Mouse (Mus musculus) urinary bladder, adult 2 months (tissue): ENCODE data around the gene Epb41l2. TPM values are rescaled to one million over a fixed set of nuclear protein-coding genes. Genes with fewer than 3 reads are reported as not detected.

ENCODE experiments used
- DNase-seq: peaks from one replicate; pipeline ENCODE4 v3.0.0; 2022; ENCODE audit warnings: low spot score
- polyA plus RNA-seq: library from polyadenylated mRNA; depleted of rRNA; stranded (reverse); fragments of >200 nt; gene quantifications from 2 replicates; pipeline ENCODE4 v1.2.3, GENCODE M21; 2012

The Epb41l2 gene
- polyA plus RNA-seq, 1 experiment: 77.6 TPM

GRCm38 (mm10) chr10:25499323-25500071, 139.9 kb downstream of the Epb41l2 start:
- no peak for DNase-seq

- DNase-seq: no peak
Measured at GRCm38 (mm10) chr10:25503250-25503649, 143.7 kb downstream of the Epb41l2 start.

GRCm38 (mm10) chr10:25513821-25514220, 154.2 kb downstream of the Epb41l2 start:
- DNase-seq: no peak

GRCm38 (mm10) chr10:25519954-25520353, 160.4 kb downstream of the Epb41l2 start:
- no peak for DNase-seq

GRCm38 (mm10) chr10:25520428-25520827, 160.8 kb downstream of the Epb41l2 start:
- DNase-seq: no peak

- no peak for DNase-seq
Measured at GRCm38 (mm10) chr10:25523727-25524126, 164.1 kb downstream of the Epb41l2 start.

GRCm38 (mm10) chr10:25526156-25526555, 166.6 kb downstream of the Epb41l2 start:
- no peak for DNase-seq

- no peak for DNase-seq
Measured at GRCm38 (mm10) chr10:25526622-25527021, 167.0 kb downstream of the Epb41l2 start.

GRCm38 (mm10) chr10:25527126-25527525, 167.5 kb downstream of the Epb41l2 start:
- DNase-seq: no peak

- no peak for DNase-seq
Measured at GRCm38 (mm10) chr10:25531335-25531734, 171.7 kb downstream of the Epb41l2 start.

GRCm38 (mm10) chr10:25533105-25533504, 173.5 kb downstream of the Epb41l2 start:
- DNase-seq: no peak

GRCm38 (mm10) chr10:25533513-25534246, 174.1 kb downstream of the Epb41l2 start:
- no peak for DNase-seq

GRCm38 (mm10) chr10:25534467-25534866, 174.9 kb downstream of the Epb41l2 start:
- DNase-seq: no peak

- no peak for DNase-seq
Measured at GRCm38 (mm10) chr10:25535891-25536331, 176.3 kb downstream of the Epb41l2 start, which contains the start of gene Smlr1. TSS of gene Smlr1 (minus strand) at chr10:25536267.

- no peak for DNase-seq
Measured at GRCm38 (mm10) chr10:25536621-25537020, 177.0 kb downstream of the Epb41l2 start.

- no peak for DNase-seq
Measured at GRCm38 (mm10) chr10:25538738-25539137, 179.1 kb downstream of the Epb41l2 start.

GRCm38 (mm10) chr10:25539146-25539770, 179.7 kb downstream of the Epb41l2 start:
- DNase-seq: no peak

GRCm38 (mm10) chr10:25539771-25540168, 180.2 kb downstream of the Epb41l2 start:
- no peak for DNase-seq

GRCm38 (mm10) chr10:25541097-25541496, 181.5 kb downstream of the Epb41l2 start:
- no peak for DNase-seq

GRCm38 (mm10) chr10:25552936-25553335, 193.3 kb downstream of the Epb41l2 start:
- no peak for DNase-seq

GRCm38 (mm10) chr10:25571319-25572240, 212.0 kb downstream of the Epb41l2 start:
- no peak for DNase-seq
